Mouse (Mus musculus): ENCODE data around the gene Shmt1. TPM values are rescaled to one million over a fixed set of nuclear protein-coding genes. Genes with fewer than 3 reads are reported as not detected.
"Not testable (repeated sequence)": the region's sequence is repeated elsewhere in the genome, so short reads cannot be mapped to it uniquely, and the experiment has no call there.

The Shmt1 gene
- total RNA-seq (2021), result 10 to 100 TPM; 12.9 to 13.6 TPM
- long read RNA-seq, experiment 1, transcript Shmt1-201 (12 exons, 2,858 nt), result major isoform, 13 of 17 reads
- long read RNA-seq, experiment 1, partial matches to known transcripts, result 1 of 17 reads
- long read RNA-seq, experiment 1, other reads (novel, unspliced or antisense), result 3 of 17 reads
- long read RNA-seq, experiment 2, transcript Shmt1-201 (12 exons, 2,858 nt), result major isoform, 14 of 20 reads
- long read RNA-seq, experiment 2, partial matches to known transcripts, result 3 of 20 reads
- long read RNA-seq, experiment 2, other reads (novel, unspliced or antisense), result 3 of 20 reads

GRCm38 (mm10) chr11:60811618-60812017, at the start of gene Shmt1:
Shmt1 (minus strand) TSS chr11:60811718.
- DNase-seq; intact Hi-C loops (cut with DNase I): not testable (repeated sequence)

GRCm38 (mm10) chr11:60856587-60856986, 45.1 kb upstream of the Shmt1 start:
- intact Hi-C loops (cut with DNase I), result no loop called here

GRCm38 (mm10) chr11:60845415-60845814, 33.9 kb upstream of the Shmt1 start:
- DNase-seq, result no peak
- intact Hi-C loops (cut with DNase I), result no loop called here

More at GRCm38 (mm10) chr11:60856587-60856986, 45.1 kb upstream of the Shmt1 start:
- no peak for DNase-seq

- no peak for DNase-seq
- intact Hi-C loops (cut with DNase I), result no loop called here
Measured at GRCm38 (mm10) chr11:60843412-60843811, 31.9 kb upstream of the Shmt1 start.

- intact Hi-C loops (cut with DNase I), result no loop called here
- no peak for DNase-seq
Measured at GRCm38 (mm10) chr11:60841467-60842200, 30.1 kb upstream of the Shmt1 start.

- intact Hi-C loops (cut with DNase I), result no loop called here
- no peak for DNase-seq
Measured at GRCm38 (mm10) chr11:60837644-60838406, 26.3 kb upstream of the Shmt1 start.

GRCm38 (mm10) chr11:60836897-60837296, 25.4 kb upstream of the Shmt1 start:
- intact Hi-C loops (cut with DNase I), result no loop called here
- no peak for DNase-seq

GRCm38 (mm10) chr11:60830433-60831052, 19.0 kb upstream of the Shmt1 start, which contains the start of gene Dhrs7b:
Dhrs7b (plus strand) TSS chr11:60830631.
- intact Hi-C loops (cut with DNase I), result loop anchor here (2.0 kb wide), 1 partner anchor 48 kb away; the partner anchor contains the start of gene Tmem11
- DNase-seq, result peak; percentile 66 to 74

- intact Hi-C loops (cut with DNase I), result loop anchor here (2.0 kb wide), 1 partner anchor 130 kb away; the partner anchor contains the start of gene Llgl1
Measured at GRCm38 (mm10) chr11:60828903-60829302, 17.4 kb upstream of the Shmt1 start.

GRCm38 (mm10) chr11:60827241-60827945, 15.9 kb upstream of the Shmt1 start:
- DNase-seq, result no peak
- intact Hi-C loops (cut with DNase I), result no loop called here

More at GRCm38 (mm10) chr11:60828903-60829302, 17.4 kb upstream of the Shmt1 start:
- no peak for DNase-seq

GRCm38 (mm10) chr11:60826700-60827099, 15.2 kb upstream of the Shmt1 start:
- intact Hi-C loops (cut with DNase I), result no loop called here
- DNase-seq, result no peak

- intact Hi-C loops (cut with DNase I), result no loop called here
- no peak for DNase-seq
Measured at GRCm38 (mm10) chr11:60825191-60825590, 13.7 kb upstream of the Shmt1 start.

- no peak for DNase-seq
- intact Hi-C loops (cut with DNase I), result no loop called here
Measured at GRCm38 (mm10) chr11:60823771-60824170, 12.3 kb upstream of the Shmt1 start.

GRCm38 (mm10) chr11:60816398-60816797, 4.9 kb upstream of the Shmt1 start:
- no peak for DNase-seq
- intact Hi-C loops (cut with DNase I), result no loop called here

GRCm38 (mm10) chr11:60811054-60811460, 461 bp downstream of the Shmt1 start:
- intact Hi-C loops (cut with DNase I), result no loop called here
- DNase-seq, result peak; percentile 85 to 91

GRCm38 (mm10) chr11:60810046-60810965, 1.2 kb downstream of the Shmt1 start:
- intact Hi-C loops (cut with DNase I), result no loop called here
- DNase-seq, result no peak

- DNase-seq, result no peak
- intact Hi-C loops (cut with DNase I), result no loop called here
Measured at GRCm38 (mm10) chr11:60809546-60809945, 2.0 kb downstream of the Shmt1 start.

GRCm38 (mm10) chr11:60808286-60809070, 3.0 kb downstream of the Shmt1 start:
- DNase-seq, result peak in 1 of 2 experiments; percentile 43
- intact Hi-C loops (cut with DNase I), result no loop called here

Data from gastrocnemius, postnatal 36 days (tissue).